Mouse (Mus musculus) regulatory T cell (primary cell): ENCODE measurements around the gene Ccdc107.

Experiments used
- in situ Hi-C: fragments of 300-600 bp; cut with MboI, MseI; formaldehyde crosslinking; loops from one replicate; pipeline ENCODE4 v1.15.1; 2025; ENCODE audit warnings: high pct_unique_total_duplicates

Ccdc107 gene

DNA sequence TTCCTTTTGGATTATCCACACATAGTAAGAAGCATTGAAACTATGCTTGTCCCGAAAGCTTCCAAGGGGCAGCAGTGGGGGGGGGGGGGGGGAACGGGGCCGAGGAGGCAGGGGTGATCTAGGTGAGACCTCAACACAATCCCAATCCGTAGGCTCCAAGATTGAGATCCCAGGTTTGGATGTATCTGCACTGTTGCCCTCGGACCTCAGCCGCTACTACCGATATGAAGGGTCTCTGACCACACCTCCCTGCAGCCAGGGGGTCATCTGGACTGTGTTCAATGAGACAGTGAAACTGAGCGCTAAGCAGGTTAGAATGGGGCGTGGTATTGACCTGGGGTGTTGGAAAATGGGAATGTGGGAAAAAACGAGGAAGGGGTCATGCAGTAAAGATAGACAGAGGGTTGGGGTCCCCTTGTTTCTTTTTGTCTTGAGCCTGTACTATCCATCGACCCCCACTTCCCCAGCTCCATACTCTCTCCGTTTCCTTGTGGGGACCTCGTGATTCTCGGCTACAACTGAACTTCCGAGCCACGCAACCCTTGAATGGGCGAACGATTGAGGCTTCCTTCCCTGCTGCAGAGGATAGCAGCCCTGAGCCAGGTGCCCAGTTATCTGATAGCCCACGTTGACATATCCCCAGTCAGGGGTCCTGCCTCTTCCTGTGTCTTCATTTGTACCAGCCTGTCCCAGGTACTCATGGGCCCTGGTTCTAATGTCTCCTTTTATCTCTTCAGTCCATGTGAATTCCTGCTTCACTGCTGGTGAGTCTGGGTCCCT lies 19.2 kb downstream of the Ccdc107 start:
- in situ Hi-C loops: no loop called here

DNA sequence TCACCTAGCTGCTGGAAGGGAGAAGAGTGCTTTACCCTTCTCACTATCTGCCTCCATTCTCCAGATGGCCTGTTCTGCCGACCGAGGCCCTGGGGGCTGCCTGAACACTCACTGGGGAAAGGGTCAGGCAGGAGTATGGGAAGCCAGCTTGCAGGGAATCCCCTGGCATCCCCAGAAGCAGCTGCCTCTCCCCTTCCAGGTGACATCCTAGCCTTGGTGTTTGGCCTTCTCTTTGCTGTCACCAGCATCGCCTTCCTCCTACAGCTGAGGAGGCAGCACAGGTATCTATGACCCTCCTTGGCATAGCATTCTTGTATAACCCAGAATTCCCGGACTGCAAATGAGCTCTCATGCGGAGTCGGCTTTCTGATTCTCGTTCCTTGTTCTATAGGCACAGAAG lies 20.0 kb downstream of the Ccdc107 start:
- in situ Hi-C loops: no loop called here

DNA sequence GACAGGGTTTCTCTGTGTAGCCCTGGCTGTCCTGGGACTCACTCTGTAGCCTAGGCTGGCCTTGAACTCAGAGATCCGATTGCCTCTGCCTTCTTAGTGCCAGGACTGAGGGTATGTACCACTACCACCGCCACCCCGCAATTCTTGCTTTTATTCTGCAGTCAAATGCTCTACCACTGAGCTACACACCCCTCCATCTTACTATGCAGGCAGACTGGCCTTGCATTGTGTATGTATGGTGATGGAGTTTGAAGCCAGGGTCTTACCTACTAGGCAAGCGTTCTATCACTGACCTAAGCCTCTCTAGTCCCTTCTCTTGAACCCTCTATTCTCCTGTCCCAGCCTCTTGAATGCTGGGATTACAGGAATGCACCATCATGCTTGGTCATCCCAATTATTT lies 20.6 kb downstream of the Ccdc107 start:
- in situ Hi-C loops: no loop called here

DNA sequence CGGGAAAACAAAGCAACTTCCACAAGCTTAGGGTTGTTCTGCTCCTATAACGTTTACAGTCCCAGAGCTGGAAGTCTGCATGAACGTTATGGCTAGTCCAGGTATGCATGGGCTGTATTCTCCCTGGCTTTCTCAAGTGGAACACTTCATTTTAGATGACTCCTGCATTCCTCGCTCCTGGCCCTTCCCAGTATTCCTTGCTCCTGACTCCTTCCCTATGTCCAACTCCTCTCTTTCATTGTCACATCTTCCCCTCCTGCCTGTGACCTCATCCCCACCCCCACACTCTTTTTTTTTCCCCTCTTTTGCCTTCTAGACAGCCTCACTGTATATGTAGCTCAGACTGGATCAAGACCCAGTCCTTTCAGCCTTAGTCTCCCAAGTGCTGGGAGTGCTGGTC lies 21.1 kb downstream of the Ccdc107 start:
- in situ Hi-C loops: no loop called here

DNA sequence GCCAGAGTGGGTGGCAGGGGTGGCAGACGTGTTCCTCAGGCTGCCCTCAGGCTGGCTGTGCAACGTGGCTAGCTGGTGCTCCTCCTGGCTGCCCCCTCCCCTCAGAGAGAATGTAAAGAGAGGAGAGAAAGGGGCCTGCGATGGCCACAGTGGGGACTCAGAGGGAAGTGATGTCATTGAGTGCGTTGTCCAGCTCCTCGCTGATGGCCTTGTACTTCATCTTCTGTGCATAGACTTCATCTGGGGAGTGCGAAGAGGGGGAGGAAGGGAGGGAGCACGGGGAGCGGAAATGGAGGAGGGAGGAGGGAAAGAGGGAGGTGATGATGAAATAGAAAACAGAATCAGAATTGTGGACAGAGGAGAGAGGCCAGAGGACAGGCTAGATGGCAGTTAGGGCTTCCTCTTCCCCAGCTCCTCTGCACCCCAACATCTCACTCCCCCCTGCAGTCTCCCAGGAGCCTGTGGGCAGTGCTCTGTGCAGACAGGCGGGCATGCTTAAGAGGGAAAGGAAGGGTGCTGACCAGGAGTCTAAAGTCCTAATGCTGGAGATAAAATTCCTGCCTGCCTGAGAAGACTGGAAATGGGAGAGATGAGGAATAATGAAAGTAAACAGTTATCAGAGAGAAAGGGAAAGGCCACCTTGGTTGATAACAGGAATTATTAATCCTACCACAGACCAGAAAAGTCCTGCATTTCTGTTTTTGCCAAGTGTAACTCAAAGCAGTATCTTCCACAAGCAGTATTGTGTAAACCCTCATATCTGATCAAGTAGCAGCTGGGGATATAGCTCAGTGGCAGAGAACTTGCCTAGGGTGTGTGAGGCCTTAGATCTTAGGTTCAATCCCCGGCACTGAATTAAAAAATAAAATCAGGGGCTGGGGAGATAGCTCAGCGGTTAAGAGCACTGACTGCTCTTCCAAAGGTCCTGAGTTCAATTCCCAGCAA lies 23.3 kb downstream of the Ccdc107 start:
- in situ Hi-C loops: no loop called here

DNA sequence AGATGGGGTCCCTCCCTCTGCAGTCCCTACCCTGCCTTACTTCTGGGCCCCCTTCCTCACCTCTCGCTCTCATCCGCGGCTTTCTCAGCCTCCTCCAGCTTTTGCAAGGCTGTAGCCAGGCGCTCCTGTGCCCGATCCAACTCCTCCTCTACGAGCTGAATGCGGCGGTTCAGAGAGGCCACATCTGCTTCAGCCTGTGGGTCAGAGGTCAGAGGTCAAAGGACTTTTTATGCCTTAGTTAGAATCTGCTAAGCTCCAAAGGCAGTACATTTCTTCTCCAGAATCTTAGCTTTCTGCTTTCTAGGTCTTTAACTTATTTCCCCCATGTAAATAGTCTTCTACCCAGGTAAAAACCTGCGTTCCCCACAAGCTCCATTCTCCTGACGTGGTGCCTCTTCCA lies 26.9 kb downstream of the Ccdc107 start:
- in situ Hi-C loops: no loop called here

DNA sequence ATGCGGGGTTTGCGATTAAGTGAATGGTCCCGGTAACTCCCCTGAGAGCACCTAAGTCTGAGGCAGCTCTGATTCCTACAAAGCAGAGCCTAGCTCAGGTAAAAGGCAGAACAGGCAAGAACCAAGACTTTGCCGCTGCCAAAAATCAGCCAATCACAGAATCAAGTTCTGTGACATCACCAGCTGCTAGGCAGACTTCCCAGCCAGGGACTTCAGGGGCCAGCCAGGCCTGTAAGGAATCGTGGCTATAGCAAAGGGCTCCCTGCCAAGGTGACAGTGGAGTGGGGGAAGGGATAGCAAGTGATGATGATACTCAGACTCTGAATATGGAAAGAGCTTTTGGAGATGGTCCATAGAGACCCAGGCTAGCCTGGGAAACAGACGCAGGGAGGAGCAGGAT lies 27.3 kb downstream of the Ccdc107 start:
- in situ Hi-C loops: no loop called here

DNA sequence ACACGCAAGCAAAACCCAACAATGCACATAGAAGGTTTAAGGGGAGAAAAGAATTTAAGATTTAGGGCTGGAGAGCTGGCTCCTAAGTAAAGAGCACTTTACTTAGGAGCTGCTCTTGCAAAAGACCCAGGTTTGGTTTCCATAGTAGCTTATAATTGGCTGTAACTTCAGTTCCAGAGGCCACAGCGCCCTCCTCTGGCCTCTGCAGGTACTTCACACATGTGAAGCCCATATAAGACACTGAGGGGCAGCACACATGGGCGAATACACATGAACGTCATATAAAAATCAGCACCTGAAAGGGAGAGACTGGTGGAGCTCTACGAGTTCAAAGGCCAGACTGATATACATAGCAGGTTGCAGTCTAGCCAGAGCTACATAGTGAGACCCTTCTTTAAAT lies 35.2 kb downstream of the Ccdc107 start:
- in situ Hi-C loops: no loop called here

DNA sequence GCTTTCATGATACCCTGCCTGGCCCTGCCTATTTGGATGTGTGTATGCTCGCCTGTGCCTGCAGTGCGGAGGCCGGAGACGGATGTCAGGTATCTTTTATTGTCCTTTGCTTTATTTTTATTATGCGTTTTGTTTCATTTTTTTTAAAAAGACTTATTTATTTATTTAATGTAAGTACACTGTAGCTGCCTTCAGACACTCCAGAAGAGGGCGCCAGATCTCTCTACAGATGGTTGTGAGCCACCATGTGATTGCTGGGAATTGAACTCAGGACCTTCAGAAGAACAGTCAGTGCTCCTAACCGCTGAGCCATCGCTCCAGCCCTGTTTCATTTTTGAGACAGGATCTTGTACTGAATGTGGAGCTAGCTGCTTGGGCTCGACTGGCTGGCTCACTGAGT lies 35.8 kb downstream of the Ccdc107 start:
- in situ Hi-C loops: no loop called here

DNA sequence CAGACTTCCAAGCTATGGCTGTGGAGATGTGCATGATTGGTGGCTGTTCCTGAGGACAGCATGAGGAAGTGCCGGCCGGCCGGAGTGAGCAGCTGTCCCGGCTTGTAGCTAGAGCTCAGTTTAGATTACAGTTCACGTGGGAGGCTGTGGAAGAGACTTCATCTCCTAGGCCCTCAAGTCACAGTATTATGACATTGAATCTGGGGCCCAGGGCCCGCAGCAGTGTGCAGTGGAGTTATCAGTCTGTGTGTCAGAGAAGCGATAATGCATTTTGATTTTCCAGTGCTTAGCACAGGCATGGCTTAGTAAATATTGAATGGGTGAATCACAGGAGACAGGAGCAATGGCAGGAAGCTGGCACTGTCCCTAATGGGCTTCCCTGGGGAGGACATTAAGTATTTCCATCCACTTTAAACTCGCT lies 37.4 kb downstream of the Ccdc107 start:
- in situ Hi-C loops: no loop called here

DNA sequence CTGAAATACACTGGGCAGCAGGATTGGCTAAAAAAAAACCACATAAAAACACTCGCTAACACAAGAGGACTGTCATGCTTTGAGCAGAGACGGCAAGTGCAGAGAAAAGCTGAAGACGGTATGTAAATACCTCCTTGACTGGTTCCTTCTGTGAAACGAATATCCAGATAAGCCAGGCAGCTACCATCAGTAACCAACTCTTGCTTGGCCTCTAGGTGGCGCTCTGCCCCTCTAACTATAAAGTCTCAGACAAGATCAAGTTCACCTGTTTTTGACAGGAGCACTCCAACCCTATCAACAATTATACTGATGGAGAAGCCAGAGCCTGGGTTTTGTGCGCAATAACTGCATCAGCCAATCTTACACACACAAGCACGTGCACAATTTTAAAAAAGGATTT lies 37.9 kb downstream of the Ccdc107 start:
- in situ Hi-C loops: no loop called here

DNA sequence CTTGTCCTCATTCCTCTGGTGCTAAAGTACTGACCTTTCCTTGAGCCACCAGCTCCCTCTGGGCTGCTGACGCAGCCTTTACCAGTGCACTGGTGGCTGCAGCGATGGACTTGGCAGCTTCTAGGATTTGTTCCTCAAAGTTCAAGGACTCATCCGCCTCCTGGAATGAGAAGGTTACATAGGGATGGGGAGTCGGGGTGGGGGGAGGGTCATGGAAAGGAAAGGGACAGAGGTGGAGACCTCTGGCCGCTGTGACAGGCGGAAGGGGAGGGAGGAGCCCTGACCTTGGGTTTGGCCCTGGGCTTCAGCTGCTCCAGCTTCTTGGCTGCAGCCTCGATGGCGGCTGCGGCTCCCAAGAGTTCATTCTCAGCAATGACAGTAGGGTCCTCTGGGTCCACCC lies 40.6 kb downstream of the Ccdc107 start:
- in situ Hi-C loops: no loop called here

DNA sequence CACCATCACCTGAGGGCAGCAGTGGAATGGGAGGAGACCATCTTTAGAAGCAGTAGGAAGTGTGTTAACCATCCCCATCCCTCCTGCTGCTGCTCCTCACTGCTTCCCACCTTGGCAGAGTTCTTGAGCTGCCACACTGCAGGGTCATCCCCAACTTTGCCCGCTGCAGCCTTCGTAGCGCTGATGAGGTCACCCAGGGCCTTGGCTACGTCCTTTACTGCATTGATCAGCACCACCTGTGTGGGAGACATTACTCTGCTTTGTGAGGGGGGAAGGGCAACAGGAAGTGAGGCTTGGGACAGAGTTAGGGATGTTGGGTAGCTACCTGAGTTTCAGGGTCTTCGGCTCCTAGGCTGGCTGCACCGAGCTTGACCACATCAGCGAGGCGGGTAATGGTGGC lies 42.9 kb downstream of the Ccdc107 start:
- in situ Hi-C loops: no loop called here

DNA sequence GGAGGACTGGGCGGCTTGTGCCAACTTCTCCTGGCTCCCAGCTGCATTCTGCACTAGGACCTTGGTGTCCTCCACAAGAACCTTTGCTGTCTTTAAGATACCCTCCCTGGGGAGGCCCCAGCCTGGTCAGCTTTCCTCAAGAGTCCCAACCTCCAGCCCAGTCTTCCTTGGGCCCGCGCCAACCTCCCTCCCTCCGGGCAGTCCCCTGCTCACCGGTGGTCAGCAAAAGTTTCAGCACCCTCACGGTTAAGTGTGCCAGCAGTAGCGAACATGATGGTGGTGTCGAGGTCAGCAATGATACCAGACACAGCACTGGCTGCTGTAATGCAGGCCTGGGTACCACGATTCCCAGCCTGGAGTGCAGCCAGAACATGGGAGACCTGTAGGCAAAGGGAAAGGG lies 43.3 kb downstream of the Ccdc107 start:
- in situ Hi-C loops: no loop called here

DNA sequence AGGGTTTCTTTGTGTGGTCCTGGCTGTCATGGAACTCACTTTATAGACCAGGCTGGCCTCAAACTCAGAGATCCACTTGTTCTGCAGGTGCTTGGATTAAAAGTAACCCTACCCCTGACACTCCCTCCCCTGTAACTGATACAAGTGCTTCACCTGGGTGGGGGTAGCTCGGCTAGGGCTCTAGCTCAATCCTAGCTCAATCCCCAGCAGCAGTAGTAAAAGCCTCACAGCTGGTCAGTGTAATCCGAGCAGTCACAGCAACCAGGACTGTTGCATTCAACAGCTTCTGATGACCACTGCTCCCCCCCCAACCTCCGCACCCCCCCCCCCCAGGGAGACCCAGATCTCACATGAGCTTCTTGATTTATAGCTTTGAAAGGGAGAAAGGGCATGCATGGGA lies 49.3 kb downstream of the Ccdc107 start:
- in situ Hi-C loops: no loop called here
